ENCODE assay signal across 24 mouse cellular contexts in genomic region chr4:12476717-12477116, GRCm38 (mm10).
"Had no signal": no experiment of that assay in that cellular context is flagged by ENCODE, and none has a peak within 500 bp of the region (broad histone marks: within the 10 kb centered on the region; RNA-seq: fewer than 3 reads in every experiment).

No protein-coding gene starts in this region.

- H3K9ac ChIP-seq: limb, embryonic 13.5 days; liver, embryonic 12.5 days; liver, embryonic 15.5 days; lung, embryonic 15.5 days; neural tube, embryonic 12.5 days; neural tube, embryonic 15.5 days; stomach, embryonic 15.5 days had no signal

- H3K27ac ChIP-seq: kidney, postnatal 0 days; layer of hippocampus, adult 2 months; limb, embryonic 10.5 days; limb, embryonic 13.5 days; liver, embryonic 12.5 days; liver, embryonic 15.5 days; lung, embryonic 15.5 days; midbrain, embryonic 10.5 days; neural tube, embryonic 12.5 days; neural tube, embryonic 15.5 days; stomach, embryonic 15.5 days had no signal

- ATAC-seq: liver, embryonic 12.5 days had no signal

- H3K4me1 ChIP-seq: limb, embryonic 10.5 days; liver, embryonic 12.5 days; liver, embryonic 15.5 days; lung, embryonic 15.5 days; megakaryocyte, embryonic 14.5 days; midbrain, embryonic 10.5 days; neural tube, embryonic 12.5 days; stomach, embryonic 15.5 days had no signal

- H3K4me3 ChIP-seq: layer of hippocampus, adult 2 months; limb, embryonic 10.5 days; limb, embryonic 13.5 days; liver, embryonic 12.5 days; liver, embryonic 15.5 days; lung, embryonic 15.5 days; megakaryocyte, embryonic 14.5 days; midbrain, embryonic 10.5 days; neural tube, embryonic 12.5 days; neural tube, embryonic 15.5 days; stomach, embryonic 15.5 days had no signal

- H3K36me3 ChIP-seq: limb, embryonic 10.5 days; limb, embryonic 13.5 days; liver, embryonic 12.5 days; liver, embryonic 15.5 days; lung, embryonic 15.5 days; midbrain, embryonic 10.5 days; neural tube, embryonic 12.5 days; neural tube, embryonic 15.5 days; stomach, embryonic 15.5 days had no signal

- H3K9me3 ChIP-seq: limb, embryonic 10.5 days; limb, embryonic 13.5 days; liver, embryonic 12.5 days; liver, embryonic 15.5 days; lung, embryonic 15.5 days; megakaryocyte, embryonic 14.5 days; midbrain, embryonic 10.5 days; neural tube, embryonic 12.5 days; neural tube, embryonic 15.5 days; stomach, embryonic 15.5 days had no signal

- H3K27me3 ChIP-seq: limb, embryonic 13.5 days; liver, embryonic 12.5 days; liver, embryonic 15.5 days; lung, embryonic 15.5 days; megakaryocyte, embryonic 14.5 days; neural tube, embryonic 12.5 days; neural tube, embryonic 15.5 days; stomach, embryonic 15.5 days had no signal

- H3K4me2 ChIP-seq: limb, embryonic 13.5 days; liver, embryonic 12.5 days; liver, embryonic 15.5 days; lung, embryonic 15.5 days; neural tube, embryonic 12.5 days; neural tube, embryonic 15.5 days; stomach, embryonic 15.5 days had no signal

- DNase-seq: kidney, postnatal 25 days; layer of hippocampus, adult 9-11 months; liver; lung, adult 18-20 months; lung, postnatal 10 days; lung, postnatal 36 days; midbrain, embryonic 14.5 days; right cerebral cortex, adult 18-20 months; right cerebral cortex, postnatal 14 days; right cerebral cortex, postnatal 4 days; spleen, adult 18-20 months; thymus, postnatal 25 days had no signal
